Mouse (Mus musculus) ZHBTc4 (cell line): Measurements from ENCODE around the gene Dlgap1.

Source experiments
- DNase-seq: peaks from one replicate; pipeline ENCODE4 v3.0.0-alpha.2; 2011; ENCODE audit warnings: low read depth, low spot score

Gene Dlgap1

GRCm38 (mm10) chr17:70722146-70722545 is 753.3 kb downstream of the Dlgap1 start:
- no peak for DNase-seq

DNA sequence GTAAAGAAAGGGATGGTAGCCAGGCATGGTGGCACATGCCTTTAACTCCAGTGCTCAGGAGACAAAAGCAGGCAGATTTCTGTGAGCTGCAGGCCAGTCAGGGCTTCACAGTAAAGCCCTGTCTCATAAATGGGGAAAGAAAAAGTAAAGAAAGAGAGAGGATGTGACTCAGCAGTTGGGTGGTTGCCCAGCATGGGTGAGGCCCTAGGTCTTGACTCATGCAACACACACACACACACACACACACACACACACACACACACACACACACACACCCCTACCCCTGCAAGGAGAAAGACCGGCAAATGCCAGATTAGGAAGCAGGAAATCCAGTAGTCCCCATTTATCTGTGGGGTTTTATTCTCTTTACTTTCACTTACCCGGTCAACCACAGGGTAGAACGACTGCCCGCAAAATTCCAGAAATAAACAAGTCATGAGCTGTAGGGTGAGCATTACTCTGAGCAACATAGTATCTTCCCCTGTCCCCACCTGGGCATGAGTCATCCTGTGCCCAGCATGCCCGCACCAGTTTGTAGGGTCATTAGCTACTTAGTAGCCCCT is 759.9 kb downstream of the Dlgap1 start:
- DNase-seq: no peak

GRCm38 (mm10) chr17:70734728-70735127 is 765.9 kb downstream of the Dlgap1 start:
- no peak for DNase-seq

- no peak for DNase-seq
Observed at GRCm38 (mm10) chr17:70735396-70735795, 766.5 kb downstream of the Dlgap1 start.

- DNase-seq: peak; percentile 95
Observed at GRCm38 (mm10) chr17:70737424-70737823, 768.6 kb downstream of the Dlgap1 start.

DNA sequence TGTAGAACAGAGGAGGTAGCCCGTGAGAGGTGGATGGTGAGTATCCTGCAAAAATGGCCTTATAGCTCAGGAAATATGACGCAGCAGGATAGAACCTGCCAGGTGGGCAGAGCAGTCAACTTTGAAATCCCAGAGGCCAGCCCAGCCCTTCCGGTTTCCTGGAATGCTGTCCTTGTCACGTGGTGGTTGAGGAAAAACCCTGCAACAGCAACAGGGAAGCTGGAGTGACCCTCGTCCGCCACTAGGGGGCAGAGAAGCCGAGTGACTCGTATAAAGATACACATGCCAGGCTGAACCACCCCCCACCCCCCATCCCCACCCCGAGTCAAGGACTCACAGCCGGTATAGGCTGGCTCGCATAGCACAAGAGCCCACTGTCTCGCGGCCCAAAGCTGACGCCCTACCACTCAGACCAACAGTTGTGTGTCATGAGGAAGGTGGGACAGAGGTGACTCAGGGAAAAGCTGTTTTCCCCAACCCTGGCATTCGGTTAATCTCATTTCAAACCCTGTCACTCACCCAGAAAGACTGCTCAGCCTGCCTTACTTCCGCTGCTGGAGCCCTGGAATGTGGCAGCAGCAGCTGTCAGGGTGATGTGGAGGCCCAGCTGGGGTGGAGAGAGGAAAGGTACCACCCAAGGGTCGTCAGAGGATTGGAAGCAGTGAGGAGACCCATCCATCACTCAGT is 769.4 kb downstream of the Dlgap1 start:
- DNase-seq: peak; percentile 98

- no peak for DNase-seq
Observed at GRCm38 (mm10) chr17:70739346-70739745, 770.5 kb downstream of the Dlgap1 start.

DNA sequence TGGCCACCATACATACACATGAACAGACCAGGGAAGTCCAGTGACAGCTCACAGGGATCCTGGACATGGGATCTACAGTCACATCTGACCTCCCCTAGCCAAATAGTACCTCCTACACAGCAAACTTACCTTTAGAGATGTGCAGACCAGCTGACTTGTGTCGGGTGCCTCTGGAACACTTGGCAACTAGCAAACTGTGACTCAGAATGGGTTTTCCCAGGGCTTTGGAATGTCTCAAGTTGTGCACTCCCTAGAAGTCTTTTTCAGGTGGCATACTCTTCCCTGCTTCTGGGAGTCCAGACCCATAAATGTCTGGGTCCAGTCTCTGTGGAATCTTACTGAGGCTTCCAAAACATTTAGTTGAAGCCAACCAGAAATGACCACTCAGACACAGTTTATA is 772.8 kb downstream of the Dlgap1 start:
- no peak for DNase-seq

DNA sequence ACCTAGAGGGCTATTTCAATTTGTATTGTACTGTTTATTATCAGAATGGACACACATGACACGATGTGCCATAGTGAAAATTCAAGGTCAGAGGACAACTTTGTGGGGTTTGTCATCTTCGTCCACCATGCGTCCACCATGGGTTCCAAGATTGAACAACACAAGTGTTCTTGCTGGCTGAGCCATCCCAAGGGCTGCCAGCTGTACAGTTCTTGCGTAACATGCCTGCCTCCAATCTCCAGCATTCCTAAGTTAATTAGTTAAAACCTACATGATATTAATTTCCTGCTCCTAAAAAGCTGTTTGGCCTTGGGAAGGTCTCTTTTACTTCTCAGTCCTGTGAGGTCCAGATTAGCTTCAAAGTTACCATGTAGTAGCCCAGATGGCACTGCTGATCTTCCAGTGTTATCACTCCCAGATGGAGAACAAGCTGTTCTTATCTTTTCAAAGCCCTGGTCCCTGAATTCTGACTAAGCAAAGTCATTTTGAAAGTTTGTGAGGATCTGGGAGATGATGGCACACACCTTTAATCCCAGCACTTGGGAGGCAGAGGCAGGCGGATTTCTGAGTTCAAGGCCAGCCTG is 775.8 kb downstream of the Dlgap1 start:
- no peak for DNase-seq

- no peak for DNase-seq
Observed at GRCm38 (mm10) chr17:70745385-70745784, 776.5 kb downstream of the Dlgap1 start.

- peak; percentile 69 for DNase-seq
Observed at GRCm38 (mm10) chr17:70746379-70747079, 777.7 kb downstream of the Dlgap1 start.

GRCm38 (mm10) chr17:70747731-70748475 is 779.0 kb downstream of the Dlgap1 start:
- peak; percentile 94 for DNase-seq

DNA sequence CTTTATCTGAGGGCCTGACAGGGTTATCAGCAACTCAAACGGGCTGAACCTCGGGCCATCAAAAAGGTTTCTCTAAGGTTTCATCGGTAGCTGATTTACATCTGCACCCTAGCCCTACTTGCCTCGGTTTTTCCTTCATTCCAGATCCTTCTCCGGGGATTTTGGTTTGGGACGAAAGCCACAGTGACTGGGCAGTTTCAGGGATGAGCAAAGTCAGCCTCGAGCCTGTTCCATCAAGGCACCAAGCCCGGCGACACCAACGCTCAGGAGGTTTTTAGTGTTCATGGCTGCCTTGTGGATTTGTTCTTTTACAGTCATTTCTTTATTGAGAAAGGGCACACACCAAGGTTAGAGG is 779.6 kb downstream of the Dlgap1 start:
- DNase-seq: no peak

- no peak for DNase-seq
Observed at GRCm38 (mm10) chr17:70748964-70749650, 780.2 kb downstream of the Dlgap1 start.

GRCm38 (mm10) chr17:70750236-70751160 is 781.6 kb downstream of the Dlgap1 start:
- peak; percentile 73 for DNase-seq

GRCm38 (mm10) chr17:70751161-70751651 is 782.3 kb downstream of the Dlgap1 start:
- DNase-seq: peak; percentile 96

- DNase-seq: no peak
Observed at GRCm38 (mm10) chr17:70751676-70752075, 782.8 kb downstream of the Dlgap1 start.

DNA sequence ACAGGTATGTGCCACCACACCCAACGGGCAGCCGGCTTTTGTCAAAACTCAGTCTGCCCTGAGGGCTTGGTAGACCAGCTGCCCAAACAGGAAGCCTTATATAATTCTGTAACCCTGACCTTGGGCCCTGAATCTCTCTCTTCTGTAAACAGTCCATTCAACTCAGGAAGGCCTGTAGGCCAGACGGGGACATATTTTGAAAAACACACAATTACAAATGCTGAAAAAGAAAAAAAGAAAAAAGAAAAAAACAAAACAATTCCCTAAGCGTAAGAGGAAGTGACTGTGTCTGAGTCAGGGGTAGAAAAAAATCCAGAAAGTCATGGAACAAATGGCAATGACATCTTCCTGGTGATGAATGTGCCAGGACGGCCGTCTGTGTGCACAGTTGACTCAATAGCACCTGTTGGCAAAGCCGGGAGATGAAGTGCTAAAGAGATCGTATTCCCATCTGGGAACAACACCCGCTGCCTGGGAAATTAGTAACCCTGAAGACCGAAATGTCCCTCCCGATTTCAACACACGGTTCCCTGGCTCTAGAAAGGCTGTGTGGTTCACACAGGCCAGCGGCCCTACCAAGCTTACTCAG is 784.7 kb downstream of the Dlgap1 start:
- peak; percentile 51 for DNase-seq

GRCm38 (mm10) chr17:70754041-70754440 is 785.2 kb downstream of the Dlgap1 start:
- DNase-seq: no peak

GRCm38 (mm10) chr17:70754638-70755037 is 785.8 kb downstream of the Dlgap1 start:
- no peak for DNase-seq
